Mouse (Mus musculus) lung, postnatal 0 days (tissue): Measurements from ENCODE around the gene Cgnl1.

Experiments used
- CTCF ChIP-seq: IDR thresholded peaks from 2 replicates; pipeline ENCODE4 v1.5.1; 2016; ENCODE audit warnings: antibody characterized with exemption, mild to moderate bottlenecking
- EP300 ChIP-seq: IDR thresholded peaks from 2 replicates; pipeline ENCODE4 v1.6.1; 2016; ENCODE audit warnings: antibody characterized with exemption, mild to moderate bottlenecking, control low read depth

DNA sequence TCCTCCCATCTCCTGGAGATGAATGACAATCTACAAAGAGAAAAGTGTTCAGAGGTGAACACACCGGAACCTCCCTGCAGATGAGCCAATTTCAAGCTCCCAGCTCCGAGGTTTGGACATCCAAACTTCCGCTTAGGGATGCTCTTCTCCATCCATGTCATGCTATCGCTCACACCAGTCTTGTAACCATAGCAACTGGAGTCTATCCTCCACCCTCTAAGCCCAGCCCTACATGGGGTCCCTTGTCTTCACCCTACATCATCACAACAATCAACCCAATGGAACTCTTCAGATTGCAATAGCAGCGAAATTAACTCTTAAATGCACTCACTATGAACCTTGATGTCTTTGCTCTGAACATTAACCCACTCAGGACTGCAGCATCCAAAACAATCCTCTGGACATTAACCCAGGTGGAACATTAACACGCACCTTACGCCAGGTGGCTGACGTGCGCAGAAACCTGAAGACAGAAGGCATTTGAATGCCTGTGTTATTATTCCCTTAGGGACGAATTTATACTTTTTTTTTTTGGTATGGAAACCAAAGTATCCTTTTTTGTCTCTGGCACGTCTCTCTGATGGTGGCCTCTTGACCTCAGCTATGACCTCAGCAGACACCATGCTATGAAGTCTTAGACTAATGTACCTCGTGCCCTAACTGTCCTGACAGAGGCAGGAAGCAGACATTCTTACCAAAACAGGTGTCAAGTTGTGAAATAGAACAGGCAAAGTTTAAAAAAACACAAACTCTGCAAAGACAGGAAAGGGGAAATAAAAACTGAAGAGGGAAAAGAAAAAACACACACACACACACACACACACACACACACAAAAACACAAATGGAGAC is 33.1 kb downstream of the Cgnl1 start:
- TF ChIP-seq CTCF (no peak), EP300 (no peak)
